Mouse (Mus musculus): ENCODE data around the gene Col3a1. TPM values are rescaled to one million over a fixed set of nuclear protein-coding genes. Genes with fewer than 3 reads are reported as not detected.

The Col3a1 gene
- 1 to 10 TPM; 3.1 to 4.4 TPM for total RNA-seq (2021)
- long read RNA-seq, experiment 1, full-length matches to known transcripts: 7 of 10 reads
- long read RNA-seq, experiment 1, partial matches to known transcripts: 2 of 10 reads
- long read RNA-seq, experiment 1, other reads (novel, unspliced or antisense): 1 of 10 reads
- long read RNA-seq, experiment 2, full-length matches to known transcripts: 6 of 9 reads
- long read RNA-seq, experiment 2, partial matches to known transcripts: 3 of 9 reads
- long read RNA-seq, experiment 2, other reads (novel, unspliced or antisense): 0 of 9 reads

DNA sequence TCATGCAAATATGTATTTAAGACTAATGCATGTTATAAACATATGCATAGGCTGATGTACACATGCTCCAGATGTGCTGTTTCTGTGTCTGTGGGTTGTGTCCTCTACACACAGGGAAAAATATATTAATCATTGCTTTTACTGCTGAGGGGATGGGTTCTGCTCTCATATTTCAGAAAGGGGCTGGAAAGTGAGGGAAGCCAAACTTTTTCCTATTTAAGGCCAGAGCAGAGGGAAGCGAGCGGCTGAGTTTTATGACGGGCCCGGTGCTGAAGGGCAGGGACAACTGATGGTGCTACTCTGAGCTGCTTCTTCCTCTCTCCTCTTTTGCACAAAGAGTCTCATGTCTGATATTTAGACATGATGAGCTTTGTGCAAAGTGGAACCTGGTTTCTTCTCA is at the start of gene Col3a1:
Col3a1 (plus strand) TSS at position 151 of the 400 bp plus-strand sequence.
- DNase-seq (ENCODE audit: low spot score in 2 of 2): no peak

DNA sequence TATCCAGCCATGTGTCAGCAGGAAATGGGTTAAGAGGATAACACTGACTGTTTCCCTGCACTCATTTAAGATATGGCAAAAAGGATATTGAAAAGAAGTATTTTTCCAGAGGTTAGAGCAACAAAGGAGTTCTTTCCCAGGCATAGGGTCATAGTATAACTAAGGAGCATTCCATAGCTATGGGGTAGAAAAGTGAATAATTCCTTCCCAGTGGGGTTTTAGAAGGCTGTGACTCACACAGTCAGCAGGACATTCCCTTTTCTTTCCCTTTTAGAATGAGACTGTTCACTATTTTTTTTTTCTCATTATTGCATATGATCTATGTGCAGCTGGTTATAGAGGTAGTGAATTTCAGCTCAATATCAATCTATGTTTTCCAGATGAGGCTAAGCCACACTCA is 41.9 kb upstream of the Col3a1 start:
- DNase-seq (ENCODE audit: low spot score in 2 of 2): no peak

GRCm38 (mm10) chr1:45276006-45276539 is 35.3 kb upstream of the Col3a1 start:
- DNase-seq (ENCODE audit: low spot score in 2 of 2): no peak

DNA sequence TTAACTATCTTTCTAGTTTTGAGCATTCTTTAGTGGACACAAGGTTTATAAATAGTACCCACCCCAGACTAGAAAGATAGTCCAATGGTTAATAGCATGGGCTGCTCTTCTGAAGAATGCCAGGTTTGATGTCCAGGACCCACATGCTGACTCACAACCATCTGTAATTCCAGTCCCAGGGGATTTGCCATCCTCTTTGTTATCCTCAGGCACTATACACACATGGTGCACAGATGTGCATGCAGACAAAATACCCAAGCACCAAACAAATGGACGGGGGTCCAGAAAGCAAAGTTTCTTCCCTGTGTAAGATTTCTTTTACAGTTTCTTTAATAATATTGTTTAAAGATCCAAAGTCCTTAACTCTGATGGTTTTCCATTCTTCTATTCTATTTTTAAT is 23.4 kb upstream of the Col3a1 start:
- no peak for DNase-seq (ENCODE audit: low spot score in 2 of 2)

GRCm38 (mm10) chr1:45290037-45290436 is 21.3 kb upstream of the Col3a1 start:
- DNase-seq (ENCODE audit: low spot score in 2 of 2): no peak

GRCm38 (mm10) chr1:45299394-45300119 is 11.8 kb upstream of the Col3a1 start:
- no peak for DNase-seq (ENCODE audit: low spot score in 2 of 2)

- DNase-seq (ENCODE audit: low spot score in 2 of 2): no peak
Measured at GRCm38 (mm10) chr1:45304273-45304672, 7.1 kb upstream of the Col3a1 start.

DNA sequence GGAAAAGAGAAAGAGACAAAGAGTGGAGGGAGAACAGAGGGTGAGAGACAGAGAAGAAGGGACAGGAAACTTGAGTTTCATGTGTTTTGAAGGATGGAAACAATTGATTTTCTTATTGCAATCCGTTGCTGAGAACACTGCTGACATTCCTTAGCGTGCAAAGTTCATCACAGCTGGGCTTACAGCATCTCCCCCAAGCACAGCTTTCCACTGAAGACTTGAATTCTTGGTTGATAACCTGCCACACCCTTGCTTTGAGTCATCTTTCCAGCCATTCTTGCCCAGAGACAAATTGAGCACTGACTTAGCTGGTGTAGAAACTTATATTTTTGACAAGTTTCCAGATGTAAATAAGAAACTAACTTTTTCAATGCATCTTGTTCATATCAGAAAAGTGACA is 2.3 kb upstream of the Col3a1 start:
- no peak for DNase-seq (ENCODE audit: low spot score in 2 of 2)

DNA sequence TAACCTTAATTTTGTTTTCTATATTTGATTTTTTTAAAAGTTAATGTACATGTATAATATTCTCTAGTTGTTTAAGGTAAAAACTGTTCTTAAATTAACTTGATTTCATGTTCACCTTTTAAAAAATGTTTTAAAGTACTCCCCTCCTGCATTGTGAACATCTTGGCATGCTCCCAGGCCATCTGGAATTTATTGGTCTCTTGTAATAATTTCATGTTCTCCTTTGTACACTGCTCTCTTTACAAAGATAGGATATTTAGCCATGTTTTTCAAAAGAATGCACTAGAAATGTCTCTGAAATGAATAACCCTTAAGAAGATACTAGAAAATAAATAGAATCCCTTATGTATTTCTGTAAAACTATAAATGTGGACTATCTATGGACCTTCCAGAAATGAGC is 624 bp downstream of the Col3a1 start:
- DNase-seq (ENCODE audit: low spot score in 2 of 2): no peak

GRCm38 (mm10) chr1:45312870-45313269 is 1.5 kb downstream of the Col3a1 start:
- no peak for DNase-seq (ENCODE audit: low spot score in 2 of 2)

DNA sequence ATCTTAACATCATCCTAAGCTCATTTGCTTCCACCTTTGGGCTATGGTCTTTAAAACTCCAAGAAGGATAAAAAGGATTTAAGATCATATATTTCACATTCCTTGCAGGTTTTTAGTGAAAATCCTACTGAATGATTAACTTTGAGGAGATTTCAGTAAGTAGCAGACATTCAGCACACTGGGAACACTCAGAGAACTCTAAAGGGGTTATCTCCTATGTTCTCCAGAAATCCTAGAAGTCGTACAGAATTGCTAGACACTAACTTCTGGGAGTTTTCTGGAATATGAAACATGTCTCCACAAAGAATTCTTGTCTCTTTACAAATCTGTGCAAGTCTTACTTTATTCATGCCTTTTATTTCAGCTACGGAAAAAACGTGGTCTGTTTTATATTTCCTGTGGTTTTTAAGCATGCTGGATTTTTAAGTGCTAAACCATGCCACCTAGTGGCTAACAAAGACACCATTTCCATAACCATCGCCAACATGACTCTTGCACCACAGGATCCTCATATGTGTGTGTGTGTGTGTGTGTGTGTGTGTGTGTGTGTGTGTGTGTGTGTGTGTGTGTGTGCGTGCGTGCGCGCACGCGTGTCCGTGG is 2.5 kb downstream of the Col3a1 start:
- DNase-seq (ENCODE audit: low spot score in 2 of 2): peak in 1 of 2 experiments; percentile 12

DNA sequence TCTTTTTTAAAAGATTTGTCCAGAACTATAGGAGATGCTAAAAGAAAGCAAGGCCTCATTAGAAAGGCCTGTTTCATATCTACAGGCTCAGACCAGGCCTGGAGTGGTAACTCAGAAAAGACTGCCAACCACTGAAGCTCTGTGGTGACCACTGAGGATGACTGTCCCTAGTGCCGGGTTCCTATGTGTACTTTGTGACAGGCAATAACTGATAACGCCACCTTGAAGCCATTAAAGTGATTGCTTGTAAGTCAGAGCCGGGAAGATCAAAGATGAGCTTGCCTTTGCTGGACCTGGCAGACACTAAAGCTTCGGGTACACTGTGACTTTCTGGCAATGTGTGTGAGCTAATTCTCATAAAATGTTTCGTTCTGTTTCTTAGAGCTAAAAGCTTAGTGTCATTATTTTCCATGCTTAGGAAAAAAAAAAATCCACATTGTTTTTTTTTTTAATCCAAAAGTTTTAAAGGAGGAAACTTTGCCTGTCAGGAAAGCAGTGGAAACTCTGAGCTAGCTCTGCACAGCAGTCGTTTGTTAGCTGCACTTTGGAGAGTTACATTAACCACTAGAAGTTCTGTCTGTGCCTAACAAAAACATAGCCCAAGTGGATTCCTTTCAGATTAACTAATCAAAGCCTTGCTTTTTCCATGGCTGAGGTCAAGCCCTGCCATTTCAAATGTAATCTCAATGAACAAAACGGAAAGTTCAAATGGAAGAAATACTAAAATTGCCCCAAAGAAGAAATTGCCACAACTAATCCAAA is 4.6 kb downstream of the Col3a1 start:
- no peak for DNase-seq (ENCODE audit: low spot score in 2 of 2)

GRCm38 (mm10) chr1:45318241-45318640 is 6.9 kb downstream of the Col3a1 start:
- no peak for DNase-seq (ENCODE audit: low spot score in 2 of 2)

DNA sequence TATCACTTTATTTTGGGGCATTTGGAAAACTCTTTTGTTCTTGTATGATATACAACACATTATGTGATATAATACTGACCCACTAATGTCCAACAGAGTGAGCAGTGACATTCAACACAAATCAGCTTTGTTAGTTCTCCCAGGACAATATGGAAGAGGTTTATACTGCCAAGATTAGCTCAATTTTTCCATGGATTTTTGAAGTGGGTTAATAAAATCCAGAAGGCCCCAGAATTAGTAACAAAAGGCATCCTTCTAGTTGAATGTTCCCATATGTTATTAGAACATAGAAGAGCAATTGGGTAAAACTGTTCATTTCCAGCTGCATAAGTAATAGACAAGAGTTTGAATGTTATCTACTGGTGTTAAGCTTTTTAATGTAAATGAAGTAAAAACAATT is 9.5 kb downstream of the Col3a1 start:
- no peak for DNase-seq (ENCODE audit: low spot score in 2 of 2)

- no peak for DNase-seq (ENCODE audit: low spot score in 2 of 2)
Measured at GRCm38 (mm10) chr1:45329149-45329548, 17.8 kb downstream of the Col3a1 start.

- DNase-seq (ENCODE audit: low spot score in 2 of 2): peak; percentile 5 to 23
Measured at GRCm38 (mm10) chr1:45355944-45356343, 44.6 kb downstream of the Col3a1 start.

DNA sequence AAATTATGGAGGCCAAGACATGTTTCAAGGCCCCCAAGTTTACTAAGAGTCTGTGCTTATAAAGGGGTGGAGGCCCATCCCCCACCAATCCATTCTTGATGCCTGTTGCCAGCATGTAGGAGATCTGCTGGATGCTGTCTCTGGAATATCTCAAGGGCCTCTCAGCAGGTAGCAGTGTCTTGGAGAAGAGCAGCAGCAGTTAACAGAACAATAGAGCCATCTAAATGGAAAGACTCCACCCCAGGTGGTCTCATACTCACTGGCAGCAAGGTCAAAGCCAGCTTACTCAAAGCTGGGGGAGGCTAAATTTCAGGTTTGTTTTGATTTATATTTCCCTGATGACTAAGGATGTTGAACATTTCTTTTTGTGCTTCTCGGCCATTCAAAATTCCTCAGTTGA is 46.7 kb downstream of the Col3a1 start:
- DNase-seq (ENCODE audit: low spot score in 2 of 2): no peak

DNA sequence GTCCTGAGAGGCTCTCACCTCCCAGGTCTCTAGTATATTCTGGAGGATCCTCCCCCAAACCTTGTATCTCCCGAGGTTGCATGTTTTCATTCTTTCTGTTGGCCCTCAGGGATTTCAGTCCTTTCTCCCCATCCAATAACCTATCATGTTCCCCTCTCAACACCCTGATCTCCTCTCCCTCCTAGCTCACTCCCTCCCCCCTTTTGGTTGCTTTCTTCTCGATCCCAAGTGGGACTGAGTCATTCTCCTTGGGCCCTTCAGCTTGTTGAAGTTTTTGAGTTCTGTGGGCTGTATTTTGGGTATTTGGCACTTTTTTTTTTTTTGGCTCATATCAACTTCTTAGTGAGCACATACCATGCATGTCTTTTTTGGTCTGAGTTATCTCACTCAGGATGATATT is 47.8 kb downstream of the Col3a1 start:
- no peak for DNase-seq (ENCODE audit: low spot score in 2 of 2)

GRCm38 (mm10) chr1:45359673-45360072 is 48.3 kb downstream of the Col3a1 start:
- no peak for DNase-seq (ENCODE audit: low spot score in 2 of 2)

- no peak for DNase-seq (ENCODE audit: low spot score in 2 of 2)
Measured at GRCm38 (mm10) chr1:45363274-45363673, 51.9 kb downstream of the Col3a1 start.

- no peak for DNase-seq (ENCODE audit: low spot score in 2 of 2)
Measured at GRCm38 (mm10) chr1:45365427-45365826, 54.1 kb downstream of the Col3a1 start.
